Mouse (Mus musculus): ENCODE measurements at regions not wholly inside any gene's neighbourhood (a gene's known extent, or its start where the extent isn't known, plus 50 kb on each side); places are given as distances from the start of the nearest gene placed in this dataset.

GRCm38 (mm10) chr3:56236163-56236562 lies 52.7 kb upstream of the Nbea start:
- no peak overlapping the region for H3K4me3 ChIP-seq (replicated peaks)
- 47% methylated on average over 1 of the region's 1 CpGs for WGBS
- no peak overlapping the region for H3K4me2 ChIP-seq (replicated peaks)
- ATAC-seq (ENCODE audit: insufficient number of reproducible peaks, low FRiP score, low TSS enrichment, low read depth), result no peak
- H3K9me3 ChIP-seq (replicated peaks), result no peaks in the 10 kb centered on the region
- H3K4me1 ChIP-seq, result no peaks in the 10 kb centered on the region
- H3K27me3 ChIP-seq, result no peaks in the 10 kb centered on the region
- H3K36me3 ChIP-seq, result no peaks in the 10 kb centered on the region
- no peak overlapping the region for H3K9ac ChIP-seq
- H3K27ac ChIP-seq (replicated peaks), result no peak overlapping the region

Measured in embryonic facial prominence, embryonic 15.5 days (tissue).